Mouse (Mus musculus): ENCODE measurements at regions not wholly inside any gene's neighbourhood (a gene's known extent, or its start where the extent isn't known, plus 50 kb on each side); places are given as distances from the start of the nearest gene placed in this dataset.

- Histone ChIP-seq H3K4me3 (ENCODE audit: low read depth, low read length) (no peak overlapping the region), H3K9me3 (replicated peaks; ENCODE audit: control insufficient read depth, low read length) (peaks cover 11% of the 10 kb centered on the region; the same call in 1 of the 2 replicates), H3K27me3 (replicated peaks; ENCODE audit: control insufficient read depth, insufficient read depth, low read length) (no peaks in the 10 kb centered on the region), H3K27ac (ENCODE audit: low read depth, low read length) (no peak overlapping the region), H3K4me2 (ENCODE audit: low read length) (no peak overlapping the region), H3K36me3 (ENCODE audit: control insufficient read depth, insufficient read depth, low read length) (no peaks in the 10 kb centered on the region), H3K4me1 (ENCODE audit: control insufficient read depth, insufficient read depth, low read length) (no peaks in the 10 kb centered on the region), H3K9ac (ENCODE audit: low read length) (no peak overlapping the region)
- DNase-seq (ENCODE audit: low spot score), result no peak
- no peak for ATAC-seq
- 91% methylated on average over 1 of the region's 1 CpGs for WGBS
Measured at GRCm38 (mm10) chr16:65250426-65250825, 144.8 kb upstream of the Htr1f start.

GRCm38 (mm10) chr16:65247475-65247874 lies 141.8 kb upstream of the Htr1f start:
- no peak for DNase-seq (ENCODE audit: low spot score)
- peaks cover 11% of the 10 kb centered on the region; the same call in 1 of the 2 replicates for H3K9me3 ChIP-seq (replicated peaks; ENCODE audit: control insufficient read depth, low read length)
- H3K36me3 ChIP-seq (ENCODE audit: control insufficient read depth, insufficient read depth, low read length), result no peaks in the 10 kb centered on the region
- H3K27ac ChIP-seq (ENCODE audit: low read depth, low read length), result no peak overlapping the region
- no peaks in the 10 kb centered on the region for H3K27me3 ChIP-seq (replicated peaks; ENCODE audit: control insufficient read depth, insufficient read depth, low read length)
- H3K4me1 ChIP-seq (ENCODE audit: control insufficient read depth, insufficient read depth, low read length), result no peaks in the 10 kb centered on the region
- no peak overlapping the region for H3K9ac ChIP-seq (ENCODE audit: low read length)
- no peak overlapping the region for H3K4me3 ChIP-seq (ENCODE audit: low read depth, low read length)
- no peak overlapping the region for H3K4me2 ChIP-seq (ENCODE audit: low read length)
- no peak for ATAC-seq
- WGBS, result 83% methylated on average over 3 of the region's 3 CpGs

- Histone ChIP-seq H3K4me3 (ENCODE audit: low read depth, low read length) (no peak overlapping the region), H3K9ac (ENCODE audit: low read length) (no peak overlapping the region), H3K36me3 (ENCODE audit: control insufficient read depth, insufficient read depth, low read length) (no peaks in the 10 kb centered on the region), H3K27ac (ENCODE audit: low read depth, low read length) (no peak overlapping the region), H3K9me3 (replicated peaks; ENCODE audit: control insufficient read depth, low read length) (no peaks in the 10 kb centered on the region), H3K27me3 (replicated peaks; ENCODE audit: control insufficient read depth, insufficient read depth, low read length) (no peaks in the 10 kb centered on the region), H3K4me2 (ENCODE audit: low read length) (no peak overlapping the region), H3K4me1 (ENCODE audit: control insufficient read depth, insufficient read depth, low read length) (no peaks in the 10 kb centered on the region)
- DNase-seq (ENCODE audit: low spot score), result no peak
- ATAC-seq, result no peak
- WGBS, result 93% methylated on average over 2 of the region's 2 CpGs
Measured at GRCm38 (mm10) chr16:65234404-65234803, 128.8 kb upstream of the Htr1f start.

GRCm38 (mm10) chr16:65233964-65234363 lies 128.3 kb upstream of the Htr1f start:
- Histone ChIP-seq H3K27me3 (replicated peaks; ENCODE audit: control insufficient read depth, insufficient read depth, low read length) (no peaks in the 10 kb centered on the region), H3K9me3 (replicated peaks; ENCODE audit: control insufficient read depth, low read length) (no peaks in the 10 kb centered on the region), H3K4me2 (ENCODE audit: low read length) (no peak overlapping the region), H3K4me1 (ENCODE audit: control insufficient read depth, insufficient read depth, low read length) (no peaks in the 10 kb centered on the region), H3K36me3 (ENCODE audit: control insufficient read depth, insufficient read depth, low read length) (no peaks in the 10 kb centered on the region), H3K27ac (ENCODE audit: low read depth, low read length) (no peak overlapping the region), H3K4me3 (ENCODE audit: low read depth, low read length) (no peak overlapping the region), H3K9ac (ENCODE audit: low read length) (no peak overlapping the region)
- ATAC-seq, result no peak
- no peak for DNase-seq (ENCODE audit: low spot score)
- WGBS, result 69% methylated on average over 3 of the region's 3 CpGs

GRCm38 (mm10) chr16:65219434-65219833 lies 113.8 kb upstream of the Htr1f start:
- Histone ChIP-seq H3K9me3 (replicated peaks; ENCODE audit: control insufficient read depth, low read length) (no peaks in the 10 kb centered on the region), H3K27ac (ENCODE audit: low read depth, low read length) (no peak overlapping the region), H3K4me1 (ENCODE audit: control insufficient read depth, insufficient read depth, low read length) (no peaks in the 10 kb centered on the region), H3K4me2 (ENCODE audit: low read length) (no peak overlapping the region), H3K27me3 (replicated peaks; ENCODE audit: control insufficient read depth, insufficient read depth, low read length) (no peaks in the 10 kb centered on the region), H3K36me3 (ENCODE audit: control insufficient read depth, insufficient read depth, low read length) (no peaks in the 10 kb centered on the region), H3K4me3 (ENCODE audit: low read depth, low read length) (no peak overlapping the region), H3K9ac (ENCODE audit: low read length) (no peak overlapping the region)
- DNase-seq (ENCODE audit: low spot score), result no peak
- WGBS, result 90% methylated on average over 3 of the region's 3 CpGs
- ATAC-seq, result no peak

- DNase-seq (ENCODE audit: low spot score) (no peak), ATAC-seq (no peak)
- no peaks in the 10 kb centered on the region for H3K9me3 ChIP-seq (replicated peaks; ENCODE audit: control insufficient read depth, low read length)
- no peak overlapping the region for H3K4me2 ChIP-seq (ENCODE audit: low read length)
- WGBS, result 88% methylated on average over 1 of the region's 1 CpGs
- no peak overlapping the region for H3K9ac ChIP-seq (ENCODE audit: low read length)
- H3K27ac ChIP-seq (ENCODE audit: low read depth, low read length), result no peak overlapping the region
- no peak overlapping the region for H3K4me3 ChIP-seq (ENCODE audit: low read depth, low read length)
- no peaks in the 10 kb centered on the region for H3K27me3 ChIP-seq (replicated peaks; ENCODE audit: control insufficient read depth, insufficient read depth, low read length)
- H3K36me3 ChIP-seq (ENCODE audit: control insufficient read depth, insufficient read depth, low read length), result no peaks in the 10 kb centered on the region
- H3K4me1 ChIP-seq (ENCODE audit: control insufficient read depth, insufficient read depth, low read length), result no peaks in the 10 kb centered on the region
Measured at GRCm38 (mm10) chr16:65212367-65212766, 106.7 kb upstream of the Htr1f start.

GRCm38 (mm10) chr16:65201329-65201728 lies 95.7 kb upstream of the Htr1f start:
- DNase-seq (ENCODE audit: low spot score) (no peak), ATAC-seq (no peak)
- Histone ChIP-seq H3K4me3 (ENCODE audit: low read depth, low read length) (no peak overlapping the region), H3K36me3 (ENCODE audit: control insufficient read depth, insufficient read depth, low read length) (no peaks in the 10 kb centered on the region), H3K9me3 (replicated peaks; ENCODE audit: control insufficient read depth, low read length) (no peaks in the 10 kb centered on the region), H3K4me1 (ENCODE audit: control insufficient read depth, insufficient read depth, low read length) (no peaks in the 10 kb centered on the region), H3K9ac (ENCODE audit: low read length) (no peak overlapping the region), H3K27me3 (replicated peaks; ENCODE audit: control insufficient read depth, insufficient read depth, low read length) (no peaks in the 10 kb centered on the region), H3K27ac (ENCODE audit: low read depth, low read length) (no peak overlapping the region), H3K4me2 (ENCODE audit: low read length) (no peak overlapping the region)
- WGBS, result 89% methylated on average over 4 of the region's 4 CpGs

GRCm38 (mm10) chr16:65197203-65197844 lies 91.7 kb upstream of the Htr1f start:
- Histone ChIP-seq H3K9me3 (replicated peaks; ENCODE audit: control insufficient read depth, low read length) (no peaks in the 10 kb centered on the region), H3K27me3 (replicated peaks; ENCODE audit: control insufficient read depth, insufficient read depth, low read length) (no peaks in the 10 kb centered on the region), H3K4me2 (ENCODE audit: low read length) (no peak overlapping the region), H3K4me1 (ENCODE audit: control insufficient read depth, insufficient read depth, low read length) (no peaks in the 10 kb centered on the region), H3K4me3 (ENCODE audit: low read depth, low read length) (no peak overlapping the region), H3K27ac (ENCODE audit: low read depth, low read length) (no peak overlapping the region), H3K36me3 (ENCODE audit: control insufficient read depth, insufficient read depth, low read length) (no peaks in the 10 kb centered on the region), H3K9ac (ENCODE audit: low read length) (no peak overlapping the region)
- ATAC-seq (no peak), DNase-seq (ENCODE audit: low spot score) (no peak)
- WGBS, result 93% methylated on average over 3 of the region's 3 CpGs

GRCm38 (mm10) chr16:65195761-65196160 lies 90.1 kb upstream of the Htr1f start:
- WGBS, result 82% methylated on average over 4 of the region's 4 CpGs
- H3K36me3 ChIP-seq (ENCODE audit: control insufficient read depth, insufficient read depth, low read length), result no peaks in the 10 kb centered on the region

More at GRCm38 (mm10) chr16:65195761-65196160, 90.1 kb upstream of the Htr1f start:
- H3K4me1 ChIP-seq (ENCODE audit: control insufficient read depth, insufficient read depth, low read length), result no peaks in the 10 kb centered on the region
- no peak overlapping the region for H3K27ac ChIP-seq (ENCODE audit: low read depth, low read length)
- DNase-seq (ENCODE audit: low spot score), result no peak
- ATAC-seq, result no peak
- H3K9ac ChIP-seq (ENCODE audit: low read length), result no peak overlapping the region
- H3K4me2 ChIP-seq (ENCODE audit: low read length), result no peak overlapping the region
- no peaks in the 10 kb centered on the region for H3K27me3 ChIP-seq (replicated peaks; ENCODE audit: control insufficient read depth, insufficient read depth, low read length)
- H3K4me3 ChIP-seq (ENCODE audit: low read depth, low read length), result no peak overlapping the region
- no peaks in the 10 kb centered on the region for H3K9me3 ChIP-seq (replicated peaks; ENCODE audit: control insufficient read depth, low read length)

Measured in forebrain, embryonic 14.5 days (tissue).